Mouse (Mus musculus): Measurements from ENCODE around the gene Il17f. TPM values are rescaled to one million over a fixed set of nuclear protein-coding genes. Genes with fewer than 3 reads are reported as not detected.
"Not testable (repeated sequence)": the region's sequence is repeated elsewhere in the genome, so short reads cannot be mapped to it uniquely, and the experiment has no call there.

Il17f gene
- polyA plus RNA-seq, 1 experiment, result not detected

GRCm38 (mm10) chr1:20791414-20791813 lies 997 bp upstream of the Il17f start:
- TF ChIP-seq CTCF (IDR thresholded peaks at IDR 0.05; ENCODE audit: low read depth, low read length), result no peak
- TF ChIP-seq POLR2A (IDR thresholded peaks at IDR 0.05; ENCODE audit: borderline replicate concordance, low read depth, low read length), result no peak

GRCm38 (mm10) chr1:20788419-20788818 lies 2.0 kb downstream of the Il17f start:
- Histone ChIP-seq H3K4me3 (ENCODE audit: insufficient read depth, low read length) (no peak overlapping the region), H3K27ac (ENCODE audit: insufficient read depth, low read depth, low read length) (no peak overlapping the region), H3K4me1 (ENCODE audit: control insufficient read depth, insufficient read depth, low read length) (no peaks in the 10 kb centered on the region)
- no peak for TF ChIP-seq CTCF (IDR thresholded peaks at IDR 0.05; ENCODE audit: low read depth, low read length)
- TF ChIP-seq POLR2A (IDR thresholded peaks at IDR 0.05; ENCODE audit: borderline replicate concordance, low read depth, low read length), result no peak

More at GRCm38 (mm10) chr1:20791414-20791813, 997 bp upstream of the Il17f start:
- H3K4me3 ChIP-seq (ENCODE audit: insufficient read depth, low read length), result no peak overlapping the region
- no peak overlapping the region for H3K27ac ChIP-seq (ENCODE audit: insufficient read depth, low read depth, low read length)
- no peaks in the 10 kb centered on the region for H3K4me1 ChIP-seq (ENCODE audit: control insufficient read depth, insufficient read depth, low read length)

- TF ChIP-seq CTCF (IDR thresholded peaks at IDR 0.05; ENCODE audit: low read depth, low read length), result no peak
- no peak for TF ChIP-seq POLR2A (IDR thresholded peaks at IDR 0.05; ENCODE audit: borderline replicate concordance, low read depth, low read length)
- Histone ChIP-seq H3K4me3 (ENCODE audit: insufficient read depth, low read length) (no peak overlapping the region), H3K4me1 (ENCODE audit: control insufficient read depth, insufficient read depth, low read length) (no peaks in the 10 kb centered on the region), H3K27ac (ENCODE audit: insufficient read depth, low read depth, low read length) (no peak overlapping the region)
These were observed 3.4 kb downstream of the Il17f start for GRCm38 (mm10) chr1:20787046-20787445.

- H3K4me1 ChIP-seq (ENCODE audit: control insufficient read depth, insufficient read depth, low read length), result no peaks in the 10 kb centered on the region
- no peak overlapping the region for H3K4me3 ChIP-seq (ENCODE audit: insufficient read depth, low read length)
- TF ChIP-seq POLR2A (IDR thresholded peaks at IDR 0.05; ENCODE audit: borderline replicate concordance, low read depth, low read length) (no peak), CTCF (IDR thresholded peaks at IDR 0.05; ENCODE audit: low read depth, low read length) (no peak)
- H3K27ac ChIP-seq (ENCODE audit: insufficient read depth, low read depth, low read length), result no peak overlapping the region
These were observed 12.1 kb downstream of the Il17f start for GRCm38 (mm10) chr1:20778366-20778765.

GRCm38 (mm10) chr1:20774026-20774730 lies 16.2 kb downstream of the Il17f start:
- H3K4me1 ChIP-seq (ENCODE audit: control insufficient read depth, insufficient read depth, low read length); H3K27ac ChIP-seq (ENCODE audit: insufficient read depth, low read depth, low read length); H3K4me3 ChIP-seq (ENCODE audit: insufficient read depth, low read length): not testable (repeated sequence)

GRCm38 (mm10) chr1:20766526-20766925 lies 23.9 kb downstream of the Il17f start:
- no peak overlapping the region for H3K27ac ChIP-seq (ENCODE audit: insufficient read depth, low read depth, low read length)
- no peak for TF ChIP-seq POLR2A (IDR thresholded peaks at IDR 0.05; ENCODE audit: borderline replicate concordance, low read depth, low read length)
- no peak for TF ChIP-seq CTCF (IDR thresholded peaks at IDR 0.05; ENCODE audit: low read depth, low read length)
- no peak overlapping the region for H3K4me3 ChIP-seq (ENCODE audit: insufficient read depth, low read length)
- H3K4me1 ChIP-seq (ENCODE audit: control insufficient read depth, insufficient read depth, low read length), result no peaks in the 10 kb centered on the region

- Histone ChIP-seq H3K27ac (ENCODE audit: insufficient read depth, low read depth, low read length) (no peak overlapping the region), H3K4me1 (ENCODE audit: control insufficient read depth, insufficient read depth, low read length) (no peaks in the 10 kb centered on the region), H3K4me3 (ENCODE audit: insufficient read depth, low read length) (no peak overlapping the region)
- TF ChIP-seq POLR2A (IDR thresholded peaks at IDR 0.05; ENCODE audit: borderline replicate concordance, low read depth, low read length), result no peak
- no peak for TF ChIP-seq CTCF (IDR thresholded peaks at IDR 0.05; ENCODE audit: low read depth, low read length)
These were observed 29.0 kb downstream of the Il17f start for GRCm38 (mm10) chr1:20761411-20761810.

GRCm38 (mm10) chr1:20760331-20760730 lies 30.1 kb downstream of the Il17f start:
- no peak overlapping the region for H3K4me3 ChIP-seq (ENCODE audit: insufficient read depth, low read length)

GRCm38 (mm10) chr1:20759799-20760198 lies 30.6 kb downstream of the Il17f start:
- Histone ChIP-seq H3K4me1 (ENCODE audit: control insufficient read depth, insufficient read depth, low read length) (no peaks in the 10 kb centered on the region), H3K4me3 (ENCODE audit: insufficient read depth, low read length) (no peak overlapping the region), H3K27ac (ENCODE audit: insufficient read depth, low read depth, low read length) (no peak overlapping the region)
- no peak for TF ChIP-seq CTCF (IDR thresholded peaks at IDR 0.05; ENCODE audit: low read depth, low read length)
- no peak for TF ChIP-seq POLR2A (IDR thresholded peaks at IDR 0.05; ENCODE audit: borderline replicate concordance, low read depth, low read length)

More at GRCm38 (mm10) chr1:20760331-20760730, 30.1 kb downstream of the Il17f start:
- H3K27ac ChIP-seq (ENCODE audit: insufficient read depth, low read depth, low read length), result no peak overlapping the region
- no peaks in the 10 kb centered on the region for H3K4me1 ChIP-seq (ENCODE audit: control insufficient read depth, insufficient read depth, low read length)
- TF ChIP-seq POLR2A (IDR thresholded peaks at IDR 0.05; ENCODE audit: borderline replicate concordance, low read depth, low read length), result no peak
- no peak for TF ChIP-seq CTCF (IDR thresholded peaks at IDR 0.05; ENCODE audit: low read depth, low read length)

GRCm38 (mm10) chr1:20757586-20757985 lies 32.8 kb downstream of the Il17f start:
- no peak for TF ChIP-seq POLR2A (IDR thresholded peaks at IDR 0.05; ENCODE audit: borderline replicate concordance, low read depth, low read length)
- H3K27ac ChIP-seq (ENCODE audit: insufficient read depth, low read depth, low read length), result no peak overlapping the region
- H3K4me1 ChIP-seq (ENCODE audit: control insufficient read depth, insufficient read depth, low read length), result no peaks in the 10 kb centered on the region
- no peak overlapping the region for H3K4me3 ChIP-seq (ENCODE audit: insufficient read depth, low read length)

- Histone ChIP-seq H3K27ac (ENCODE audit: insufficient read depth, low read depth, low read length) (no peak overlapping the region), H3K4me1 (ENCODE audit: control insufficient read depth, insufficient read depth, low read length) (no peaks in the 10 kb centered on the region), H3K4me3 (ENCODE audit: insufficient read depth, low read length) (no peak overlapping the region)
- TF ChIP-seq POLR2A (IDR thresholded peaks at IDR 0.05; ENCODE audit: borderline replicate concordance, low read depth, low read length) (no peak), CTCF (IDR thresholded peaks at IDR 0.05; ENCODE audit: low read depth, low read length) (no peak)
These were observed 36.0 kb downstream of the Il17f start for GRCm38 (mm10) chr1:20754439-20754838.
